Mouse (Mus musculus): Measurements from ENCODE around the gene Clpb. TPM values are rescaled to one million over a fixed set of nuclear protein-coding genes. Genes with fewer than 3 reads are reported as not detected.

The Clpb gene
- polyA plus RNA-seq, 1 experiment: 25.3 TPM

GRCm38 (mm10) chr7:101725081-101725480, 61.6 kb downstream of the Clpb start:
- DNase-seq (ENCODE audit: low spot score): no peak

GRCm38 (mm10) chr7:101726980-101727379, 63.5 kb downstream of the Clpb start:
- no peak for DNase-seq (ENCODE audit: low spot score)

- no peak for DNase-seq (ENCODE audit: low spot score)
These were observed 68.7 kb downstream of the Clpb start for GRCm38 (mm10) chr7:101732096-101732495.

- DNase-seq (ENCODE audit: low spot score): no peak
These were observed 69.6 kb downstream of the Clpb start for GRCm38 (mm10) chr7:101733042-101733441.

GRCm38 (mm10) chr7:101735297-101735696, 71.9 kb downstream of the Clpb start:
- no peak for DNase-seq (ENCODE audit: low spot score)

GRCm38 (mm10) chr7:101737735-101738134, 74.3 kb downstream of the Clpb start:
- DNase-seq (ENCODE audit: low spot score): no peak

GRCm38 (mm10) chr7:101739602-101740001, 76.2 kb downstream of the Clpb start:
- DNase-seq (ENCODE audit: low spot score): no peak

GRCm38 (mm10) chr7:101743487-101743886, 80.1 kb downstream of the Clpb start:
- no peak for DNase-seq (ENCODE audit: low spot score)

- no peak for DNase-seq (ENCODE audit: low spot score)
These were observed 83.3 kb downstream of the Clpb start for GRCm38 (mm10) chr7:101746559-101747334.

- no peak for DNase-seq (ENCODE audit: low spot score)
These were observed 86.8 kb downstream of the Clpb start for GRCm38 (mm10) chr7:101750268-101750667.

- DNase-seq (ENCODE audit: low spot score): no peak
These were observed 88.9 kb downstream of the Clpb start for GRCm38 (mm10) chr7:101752346-101752745.

GRCm38 (mm10) chr7:101753492-101753891, 90.1 kb downstream of the Clpb start:
- no peak for DNase-seq (ENCODE audit: low spot score)

- DNase-seq (ENCODE audit: low spot score): no peak
These were observed 91.0 kb downstream of the Clpb start for GRCm38 (mm10) chr7:101754416-101754815.

GRCm38 (mm10) chr7:101755301-101755700, 91.9 kb downstream of the Clpb start:
- DNase-seq (ENCODE audit: low spot score): no peak

- no peak for DNase-seq (ENCODE audit: low spot score)
These were observed 98.7 kb downstream of the Clpb start for GRCm38 (mm10) chr7:101761899-101762780.

- DNase-seq (ENCODE audit: low spot score): no peak
These were observed 104.0 kb downstream of the Clpb start for GRCm38 (mm10) chr7:101767335-101767907.

GRCm38 (mm10) chr7:101770051-101770450, 106.6 kb downstream of the Clpb start:
- no peak for DNase-seq (ENCODE audit: low spot score)

- DNase-seq (ENCODE audit: low spot score): no peak
These were observed 108.2 kb downstream of the Clpb start for GRCm38 (mm10) chr7:101771604-101772003.

- DNase-seq (ENCODE audit: low spot score): no peak
These were observed 109.3 kb downstream of the Clpb start for GRCm38 (mm10) chr7:101772687-101773086.

- no peak for DNase-seq (ENCODE audit: low spot score)
These were observed 113.6 kb downstream of the Clpb start for GRCm38 (mm10) chr7:101777053-101777452.

GRCm38 (mm10) chr7:101817861-101818401, 154.5 kb downstream of the Clpb start, which contains the start of gene Phox2a:
Gene Phox2a (plus strand): TSS chr7:101818313.
- no peak for DNase-seq (ENCODE audit: low spot score)

Measured in urinary bladder, adult 2 months (tissue).